Mouse (Mus musculus) cerebellum, adult 2 months (tissue): ENCODE data around the gene Patl2.
A peak's percentile ranks its signal among the peaks of the same experiment; 100 is the strongest.

Experiments used
- CTCF ChIP-seq: fragments of 200-500 bp; IDR thresholded peaks from 2 replicates; pipeline ENCODE4 v1.5.1; 2011; ENCODE audit warnings: low read depth, mild to moderate bottlenecking, control low read depth, low read length, moderate library complexity, borderline replicate concordance; ENCODE audit not compliant: insufficient read depth
- POLR2A ChIP-seq: fragments of 200-500 bp; IDR thresholded peaks from 2 replicates; pipeline ENCODE4 v1.6.1; 2011; ENCODE audit warnings: low read length, control low read depth, borderline replicate concordance; ENCODE audit not compliant: insufficient read depth

- no peak for TF ChIP-seq POLR2A
- 0 out of 2 replicates have a peak, but pooled peaks have one; percentile 4 for TF ChIP-seq CTCF
These were observed 44.5 kb downstream of the Patl2 start for GRCm38 (mm10) chr2:122141332-122141967.
